Mouse (Mus musculus): ENCODE measurements around the gene Ms4a10. TPM values are rescaled to one million over a fixed set of nuclear protein-coding genes. Genes with fewer than 3 reads are reported as not detected.

Gene Ms4a10
- polyA plus RNA-seq, 1 experiment: 341 TPM

- under 1% methylated on average over 20 of the region's 20 CpGs for WGBS
- Histone ChIP-seq H3K27ac (ENCODE audit: insufficient read depth, low read depth, low read length) (no peak overlapping the region), H3K4me3 (ENCODE audit: low read depth, low read length) (peak overlapping the region; percentile 78)
These were observed 26.1 kb downstream of the Ms4a10 start for GRCm38 (mm10) chr19:10948416-10948815.

GRCm38 (mm10) chr19:10947219-10947618, 27.3 kb downstream of the Ms4a10 start:
- Histone ChIP-seq H3K27ac (ENCODE audit: insufficient read depth, low read depth, low read length) (no peak overlapping the region), H3K36me3 (ENCODE audit: control insufficient read depth, insufficient read depth, low read length) (peaks cover 27% of the 10 kb centered on the region), H3K4me1 (ENCODE audit: control insufficient read depth, insufficient read depth, insufficient read length, low read length) (peaks cover 12% of the 10 kb centered on the region), H3K27me3 (ENCODE audit: control insufficient read depth, insufficient read depth, low read length) (no peaks in the 10 kb centered on the region), H3K4me3 (ENCODE audit: low read depth, low read length) (0 out of 2 replicates have a peak overlapping the region, but pooled peaks have one; percentile 3)
- TF ChIP-seq POLR2A (IDR thresholded peaks at IDR 0.05; ENCODE audit: low read depth, low read length) (no peak), CTCF (IDR thresholded peaks at IDR 0.05; ENCODE audit: extremely low read depth, insufficient read length, insufficient replicate concordance, low read depth, low read length) (no peak)
- WGBS: 55% methylated on average over 5 of the region's 5 CpGs

More at GRCm38 (mm10) chr19:10948416-10948815, 26.1 kb downstream of the Ms4a10 start:
- peaks cover 16% of the 10 kb centered on the region for H3K36me3 ChIP-seq (ENCODE audit: control insufficient read depth, insufficient read depth, low read length)
- TF ChIP-seq POLR2A (IDR thresholded peaks at IDR 0.05; ENCODE audit: low read depth, low read length) (no peak), CTCF (IDR thresholded peaks at IDR 0.05; ENCODE audit: extremely low read depth, insufficient read length, insufficient replicate concordance, low read depth, low read length) (no peak)
- no peaks in the 10 kb centered on the region for H3K27me3 ChIP-seq (ENCODE audit: control insufficient read depth, insufficient read depth, low read length)
- peaks cover 12% of the 10 kb centered on the region for H3K4me1 ChIP-seq (ENCODE audit: control insufficient read depth, insufficient read depth, insufficient read length, low read length)

GRCm38 (mm10) chr19:10946506-10946905, 28.0 kb downstream of the Ms4a10 start:
- 55% methylated on average over 3 of the region's 3 CpGs for WGBS
- H3K27ac ChIP-seq (ENCODE audit: insufficient read depth, low read depth, low read length): no peak overlapping the region
- no peak for TF ChIP-seq CTCF (IDR thresholded peaks at IDR 0.05; ENCODE audit: extremely low read depth, insufficient read length, insufficient replicate concordance, low read depth, low read length)
- no peak for TF ChIP-seq POLR2A (IDR thresholded peaks at IDR 0.05; ENCODE audit: low read depth, low read length)
- H3K36me3 ChIP-seq (ENCODE audit: control insufficient read depth, insufficient read depth, low read length): peaks cover 32% of the 10 kb centered on the region
- no peaks in the 10 kb centered on the region for H3K27me3 ChIP-seq (ENCODE audit: control insufficient read depth, insufficient read depth, low read length)
- H3K4me3 ChIP-seq (ENCODE audit: low read depth, low read length): no peak overlapping the region
- peaks cover 12% of the 10 kb centered on the region for H3K4me1 ChIP-seq (ENCODE audit: control insufficient read depth, insufficient read depth, insufficient read length, low read length)

- no peak for TF ChIP-seq CTCF (IDR thresholded peaks at IDR 0.05; ENCODE audit: extremely low read depth, insufficient read length, insufficient replicate concordance, low read depth, low read length)
- TF ChIP-seq POLR2A (IDR thresholded peaks at IDR 0.05; ENCODE audit: low read depth, low read length): no peak
- Histone ChIP-seq H3K27ac (ENCODE audit: insufficient read depth, low read depth, low read length) (no peak overlapping the region; the same call in 1 of the 2 replicates), H3K27me3 (ENCODE audit: control insufficient read depth, insufficient read depth, low read length) (no peaks in the 10 kb centered on the region), H3K36me3 (ENCODE audit: control insufficient read depth, insufficient read depth, low read length) (peaks cover 32% of the 10 kb centered on the region), H3K4me3 (ENCODE audit: low read depth, low read length) (no peak overlapping the region), H3K4me1 (ENCODE audit: control insufficient read depth, insufficient read depth, insufficient read length, low read length) (peaks cover 18% of the 10 kb centered on the region)
- WGBS: 72% methylated on average over 3 of the region's 3 CpGs
These were observed 30.5 kb downstream of the Ms4a10 start for GRCm38 (mm10) chr19:10943955-10944354.

- H3K4me3 ChIP-seq (ENCODE audit: low read depth, low read length): peak overlapping the region; percentile 44
- TF ChIP-seq CTCF (IDR thresholded peaks at IDR 0.05; ENCODE audit: extremely low read depth, insufficient read length, insufficient replicate concordance, low read depth, low read length) (no peak), POLR2A (IDR thresholded peaks at IDR 0.05; ENCODE audit: low read depth, low read length) (no peak)
- WGBS: 30% methylated on average over 40 of the region's 40 CpGs
These were observed 33.5 kb downstream of the Ms4a10 start for GRCm38 (mm10) chr19:10940801-10941457.

GRCm38 (mm10) chr19:10940097-10940800, 34.2 kb downstream of the Ms4a10 start:
- no peak overlapping the region for H3K27ac ChIP-seq (ENCODE audit: insufficient read depth, low read depth, low read length)
- peaks cover 32% of the 10 kb centered on the region for H3K36me3 ChIP-seq (ENCODE audit: control insufficient read depth, insufficient read depth, low read length)
- WGBS: 20% methylated on average over 37 of the region's 37 CpGs
- TF ChIP-seq CTCF (IDR thresholded peaks at IDR 0.05; ENCODE audit: extremely low read depth, insufficient read length, insufficient replicate concordance, low read depth, low read length) (peak; percentile 71), POLR2A (IDR thresholded peaks at IDR 0.05; ENCODE audit: low read depth, low read length) (no peak)
- H3K4me3 ChIP-seq (ENCODE audit: low read depth, low read length): peak overlapping the region; percentile 44
- no peaks in the 10 kb centered on the region for H3K27me3 ChIP-seq (ENCODE audit: control insufficient read depth, insufficient read depth, low read length)
- peaks cover 12% of the 10 kb centered on the region for H3K4me1 ChIP-seq (ENCODE audit: control insufficient read depth, insufficient read depth, insufficient read length, low read length)

More at GRCm38 (mm10) chr19:10940801-10941457, 33.5 kb downstream of the Ms4a10 start:
- Histone ChIP-seq H3K27ac (ENCODE audit: insufficient read depth, low read depth, low read length) (no peak overlapping the region), H3K27me3 (ENCODE audit: control insufficient read depth, insufficient read depth, low read length) (no peaks in the 10 kb centered on the region), H3K36me3 (ENCODE audit: control insufficient read depth, insufficient read depth, low read length) (peaks cover 32% of the 10 kb centered on the region), H3K4me1 (ENCODE audit: control insufficient read depth, insufficient read depth, insufficient read length, low read length) (peaks cover 12% of the 10 kb centered on the region)

- TF ChIP-seq CTCF (IDR thresholded peaks at IDR 0.05; ENCODE audit: extremely low read depth, insufficient read length, insufficient replicate concordance, low read depth, low read length) (no peak), POLR2A (IDR thresholded peaks at IDR 0.05; ENCODE audit: low read depth, low read length) (no peak)
- Histone ChIP-seq H3K27me3 (ENCODE audit: control insufficient read depth, insufficient read depth, low read length) (no peaks in the 10 kb centered on the region), H3K4me1 (ENCODE audit: control insufficient read depth, insufficient read depth, insufficient read length, low read length) (peaks cover 12% of the 10 kb centered on the region), H3K27ac (ENCODE audit: insufficient read depth, low read depth, low read length) (no peak overlapping the region), H3K4me3 (ENCODE audit: low read depth, low read length) (no peak overlapping the region), H3K36me3 (ENCODE audit: control insufficient read depth, insufficient read depth, low read length) (peaks cover 20% of the 10 kb centered on the region)
- WGBS: 13% methylated on average over 3 of the region's 3 CpGs
These were observed 35.7 kb downstream of the Ms4a10 start for GRCm38 (mm10) chr19:10938771-10939170.

Measured in small intestine, adult 2 months (tissue).